Mouse (Mus musculus): ENCODE measurements around the gene Amotl1.

DNA sequence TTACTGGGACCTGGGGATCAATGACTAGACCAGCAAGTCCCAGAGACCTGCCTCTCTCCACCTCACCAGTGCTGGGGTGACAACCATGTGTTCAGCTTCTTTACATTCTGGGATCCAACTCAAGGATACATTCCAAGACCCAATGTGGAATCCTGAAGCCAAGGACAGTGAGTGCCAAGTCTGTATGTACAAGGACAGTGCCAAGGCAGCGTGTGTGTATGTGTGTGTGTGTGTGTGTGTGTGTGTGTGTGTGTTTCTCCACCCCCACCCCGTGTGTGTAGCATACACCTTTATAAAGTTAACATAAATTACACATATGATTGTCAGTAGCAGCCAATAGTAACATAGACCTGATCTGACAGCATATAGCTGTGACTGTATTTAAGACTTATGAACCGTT, 49.0 kb downstream of the Amotl1 start:
- TF ChIP-seq CTCF (IDR thresholded peaks at IDR 0.05; ENCODE audit: control insufficient read depth, insufficient read depth, insufficient read length) (no peak), MAX (IDR thresholded peaks at IDR 0.05) (no peak), CEBPB (IDR thresholded peaks at IDR 0.05; ENCODE audit: low read depth) (no peak), MYOG (IDR thresholded peaks at IDR 0.05; ENCODE audit: control insufficient read depth, extremely low read depth, insufficient read length) (no peak), USF1 (IDR thresholded peaks at IDR 0.05; ENCODE audit: low read depth) (no peak), FOSL1 (IDR thresholded peaks at IDR 0.05; ENCODE audit: insufficient read depth, low read length, poor library complexity, severe bottlenecking) (no peak)

Data from C2C12 (cell line).